Mouse (Mus musculus): ENCODE measurements at regions not wholly inside any gene's neighbourhood (a gene's known extent, or its start where the extent isn't known, plus 50 kb on each side); places are given as distances from the start of the nearest gene placed in this dataset.

- H3K27me3 ChIP-seq (ENCODE audit: control insufficient read depth in 1 of 2, insufficient read depth in 2 of 2, low read length in 2 of 2): no peaks in the 10 kb centered on the region
- no peaks in the 10 kb centered on the region for H3K79me2 ChIP-seq (ENCODE audit: control insufficient read depth, insufficient read depth, low read length, poor library complexity)
- TF ChIP-seq JUND (IDR thresholded peaks at IDR 0.05; ENCODE audit: low read depth, low read length) (no peak), NELFE (IDR thresholded peaks at IDR 0.05; ENCODE audit: low read depth, low read length) (no peak), ELF1 (IDR thresholded peaks at IDR 0.05; ENCODE audit: low read depth, low read length) (no peak), TAL1 (IDR thresholded peaks at IDR 0.05; ENCODE audit: low read length) (no peak), POLR2AphosphoS2 (IDR thresholded peaks at IDR 0.05; ENCODE audit: low read length) (no peak), USF1 (IDR thresholded peaks at IDR 0.05; ENCODE audit: low read depth, low read length) (no peak), E2F4 (IDR thresholded peaks at IDR 0.05; ENCODE audit: borderline replicate concordance, low read depth, low read length) (no peak), TBP (IDR thresholded peaks at IDR 0.05; ENCODE audit: low read depth, low read length) (no peak), HCFC1 (IDR thresholded peaks at IDR 0.05; ENCODE audit: low read depth, low read length) (no peak), TCF12 (IDR thresholded peaks at IDR 0.05; ENCODE audit: low read depth, low read length) (no peak), BHLHE40 (IDR thresholded peaks at IDR 0.05; ENCODE audit: borderline replicate concordance, low read depth, low read length) (no peak), CTCF (IDR thresholded peaks at IDR 0.05 in 2 of 3, conservative IDR thresholded peaks at IDR 0.05 in 1 of 3; ENCODE audit: control insufficient read depth in 1 of 3, insufficient read depth in 1 of 3, low read depth in 2 of 3, low read length in 3 of 3, poor library complexity in 1 of 3, severe bottlenecking in 1 of 3) (no peak), SMC3 (IDR thresholded peaks at IDR 0.05; ENCODE audit: low read depth, low read length) (no peak), ZMIZ1 (IDR thresholded peaks at IDR 0.05; ENCODE audit: low read depth, low read length) (no peak), SIN3A (IDR thresholded peaks at IDR 0.05; ENCODE audit: low read length) (no peak), POLR2A (IDR thresholded peaks at IDR 0.05; ENCODE audit: control insufficient read depth in 1 of 2, insufficient read depth in 1 of 2, low read depth in 1 of 2, low read length in 2 of 2, poor library complexity in 1 of 2) (no peak), MAFK (IDR thresholded peaks at IDR 0.05; ENCODE audit: borderline replicate concordance, low read depth, low read length) (no peak), GATA1 (IDR thresholded peaks at IDR 0.05; ENCODE audit: low read depth, low read length) (no peak), ZC3H11A (IDR thresholded peaks at IDR 0.05; ENCODE audit: low read depth, low read length) (no peak)
- no peaks in the 10 kb centered on the region for H3K36me3 ChIP-seq (ENCODE audit: control insufficient read depth in 1 of 2, insufficient read depth in 2 of 2, low read length in 2 of 2)
- H3K9me3 ChIP-seq (replicated peaks; ENCODE audit: insufficient read depth, low read length): no peaks in the 10 kb centered on the region
- H3K27ac ChIP-seq (ENCODE audit: control insufficient read depth, low read depth, low read length): no peak overlapping the region
- no peak overlapping the region for H3K9ac ChIP-seq (ENCODE audit: control insufficient read depth, low read depth, low read length, poor library complexity, severe bottlenecking)
- no peaks in the 10 kb centered on the region for H3K4me1 ChIP-seq (ENCODE audit: control insufficient read depth in 1 of 2, insufficient read depth in 2 of 2, low read length in 2 of 2)
- no peak overlapping the region for H3K4me3 ChIP-seq (ENCODE audit: control insufficient read depth in 1 of 2, insufficient read depth in 1 of 2, low read depth in 2 of 2, low read length in 2 of 2)
- DNase-seq (ENCODE audit: low read depth, low spot score): peak; percentile 55
Measured at GRCm38 (mm10) chrX:115586111-115586865, 678.9 kb downstream of the Ube2dnl2 start.

Data from MEL (cell line).